Mouse (Mus musculus): ENCODE measurements at regions not wholly inside any gene's neighbourhood (a gene's known extent, or its start where the extent isn't known, plus 50 kb on each side); places are given as distances from the start of the nearest gene placed in this dataset.

DNA sequence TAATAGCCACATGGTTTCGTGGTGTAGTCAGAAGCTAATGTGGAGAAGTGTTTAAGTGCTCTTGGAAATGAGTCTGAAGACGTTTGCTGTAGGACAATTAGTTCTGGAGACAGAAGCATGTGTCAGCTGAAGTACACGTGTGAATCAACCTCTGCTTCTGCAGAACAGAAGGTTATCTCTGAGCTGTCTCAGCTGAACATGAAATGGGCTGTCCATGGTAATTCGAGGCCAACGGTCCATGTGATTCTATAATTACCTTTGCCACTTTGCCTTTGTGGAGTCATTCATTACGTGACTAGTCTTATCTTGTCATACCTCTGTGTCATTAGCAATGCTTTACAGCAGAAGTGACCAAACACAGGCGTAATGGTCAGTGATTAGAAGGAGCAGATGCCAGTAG, 295.6 kb upstream of the Veph1 start:
- intact Hi-C loops (cut with DNase I): no loop called here

DNA sequence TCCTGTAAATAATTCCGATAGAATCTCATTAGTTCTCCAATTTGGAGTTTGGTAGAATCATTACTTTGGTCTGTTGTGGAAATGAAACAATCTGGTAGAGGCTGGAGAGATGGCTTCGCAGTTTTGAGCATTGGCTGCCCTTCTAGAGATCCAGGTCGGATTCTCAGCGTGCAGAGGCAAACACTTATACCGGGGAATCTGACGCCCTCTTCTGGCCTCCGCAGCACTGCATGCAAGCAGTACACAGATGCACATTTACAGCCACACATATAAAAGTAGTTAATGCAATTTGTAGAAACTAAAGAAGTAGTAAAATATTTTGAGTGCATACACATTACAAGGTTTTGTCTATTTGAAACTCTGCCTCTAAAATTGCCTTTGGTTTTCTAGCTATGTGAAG, 294.1 kb upstream of the Veph1 start:
- intact Hi-C loops (cut with DNase I): no loop called here

More for the DNA sequence above, 295.6 kb upstream of the Veph1 start:
- no peak for DNase-seq (ENCODE audit: low spot score)

DNA sequence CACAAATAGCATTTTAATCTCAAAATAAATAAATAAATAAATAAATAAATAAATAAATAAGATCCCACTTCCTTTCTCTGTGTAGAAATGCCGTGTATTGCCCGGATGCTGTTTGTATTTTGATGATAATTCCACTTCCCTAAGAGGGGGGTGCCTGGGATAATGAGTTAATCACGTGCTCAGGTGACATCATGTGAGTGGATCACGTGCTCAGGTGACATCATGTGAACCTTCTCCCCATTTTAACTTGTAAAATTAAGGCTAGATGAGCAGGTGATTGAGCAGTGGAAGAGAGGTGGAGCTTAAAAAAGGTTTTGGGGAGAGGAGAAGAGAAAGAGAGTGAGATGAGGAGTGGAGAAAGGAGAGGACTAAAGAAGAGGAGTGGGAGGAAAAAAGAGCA, 292.8 kb upstream of the Veph1 start:
- no peak for DNase-seq (ENCODE audit: low spot score)
- intact Hi-C loops (cut with DNase I): no loop called here

More for the DNA sequence above, 294.1 kb upstream of the Veph1 start:
- DNase-seq (ENCODE audit: low spot score): no peak

DNA sequence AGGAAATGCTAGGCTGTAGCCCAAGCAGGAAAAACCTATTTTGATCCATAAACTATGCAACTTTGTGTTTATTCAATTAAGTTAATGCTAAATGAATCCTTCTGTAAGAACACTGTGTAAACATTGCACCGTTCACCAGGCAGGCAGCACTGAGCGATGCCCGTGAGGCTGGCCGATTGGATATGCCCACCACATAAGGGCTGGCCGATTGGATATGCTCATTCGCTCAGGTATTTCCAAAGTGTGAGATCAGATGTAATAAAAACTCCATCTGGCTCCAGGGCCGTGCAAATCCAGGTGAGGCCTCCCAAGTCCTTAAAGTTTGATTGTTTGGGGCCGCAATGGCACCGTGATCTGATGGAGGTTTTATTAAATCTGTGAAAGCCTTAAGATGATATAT, 288.2 kb upstream of the Veph1 start:
- intact Hi-C loops (cut with DNase I): no loop called here
- no peak for DNase-seq (ENCODE audit: low spot score)

DNA sequence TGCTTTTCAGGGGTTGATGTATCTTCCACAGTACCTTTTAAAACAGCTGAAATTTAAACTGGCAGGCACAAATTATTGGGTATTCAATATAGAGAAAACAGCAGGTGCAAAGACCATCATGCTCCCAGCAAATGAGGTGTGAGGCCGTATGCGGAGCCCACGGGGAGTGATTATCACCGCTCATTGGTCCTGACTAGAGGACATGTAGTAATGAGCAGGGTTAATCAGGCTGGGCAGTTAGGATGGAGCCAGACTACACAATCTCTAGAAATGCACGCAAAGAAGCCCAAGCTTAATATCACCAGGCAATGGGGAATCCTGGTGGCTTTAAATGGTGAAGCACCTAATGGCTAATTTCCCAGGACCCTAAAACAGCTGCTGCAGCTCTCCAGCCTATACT, 287.5 kb upstream of the Veph1 start:
- no peak for DNase-seq (ENCODE audit: low spot score)
- intact Hi-C loops (cut with DNase I): no loop called here

DNA sequence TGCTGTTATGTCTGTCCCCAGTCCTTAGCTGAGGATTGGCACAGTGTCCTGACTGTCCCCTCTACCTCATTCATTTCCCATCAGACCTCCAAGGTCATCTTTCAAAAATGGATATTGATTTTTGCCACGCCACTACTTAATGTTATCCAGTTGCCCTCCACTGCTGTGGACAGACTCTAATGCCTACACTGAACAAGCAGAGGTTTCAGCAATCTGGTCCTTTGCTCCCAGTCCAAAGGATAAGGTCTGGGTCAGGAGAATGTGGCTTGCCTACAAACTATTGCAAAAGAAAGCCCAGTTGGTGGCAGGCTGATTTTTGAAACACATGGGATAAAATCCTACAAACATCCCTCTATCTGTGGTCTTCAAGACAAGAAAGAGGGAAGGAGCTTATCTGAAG, 280.0 kb upstream of the Veph1 start:
- intact Hi-C loops (cut with DNase I): no loop called here
- DNase-seq (ENCODE audit: low spot score): no peak

DNA sequence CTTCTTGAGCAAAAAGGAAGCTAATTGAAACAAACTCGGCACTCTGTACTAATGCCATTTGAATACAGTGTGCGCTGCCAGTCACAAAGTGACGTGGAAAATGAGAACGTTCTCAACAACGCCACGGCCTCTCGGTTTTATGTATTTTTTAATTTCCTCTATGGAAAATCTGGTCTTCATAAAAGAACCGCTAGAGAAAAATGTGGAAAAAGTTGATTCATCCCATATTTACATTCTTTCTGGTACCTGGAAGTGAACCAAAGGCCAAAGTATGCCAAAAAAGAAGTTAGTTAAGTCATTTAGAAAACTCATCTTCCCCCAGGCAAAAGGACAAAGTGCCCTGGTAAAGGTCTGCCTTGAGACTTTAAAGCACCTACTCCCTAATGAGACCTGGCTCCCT, 277.7 kb upstream of the Veph1 start:
- DNase-seq (ENCODE audit: low spot score): no peak
- intact Hi-C loops (cut with DNase I): no loop called here

DNA sequence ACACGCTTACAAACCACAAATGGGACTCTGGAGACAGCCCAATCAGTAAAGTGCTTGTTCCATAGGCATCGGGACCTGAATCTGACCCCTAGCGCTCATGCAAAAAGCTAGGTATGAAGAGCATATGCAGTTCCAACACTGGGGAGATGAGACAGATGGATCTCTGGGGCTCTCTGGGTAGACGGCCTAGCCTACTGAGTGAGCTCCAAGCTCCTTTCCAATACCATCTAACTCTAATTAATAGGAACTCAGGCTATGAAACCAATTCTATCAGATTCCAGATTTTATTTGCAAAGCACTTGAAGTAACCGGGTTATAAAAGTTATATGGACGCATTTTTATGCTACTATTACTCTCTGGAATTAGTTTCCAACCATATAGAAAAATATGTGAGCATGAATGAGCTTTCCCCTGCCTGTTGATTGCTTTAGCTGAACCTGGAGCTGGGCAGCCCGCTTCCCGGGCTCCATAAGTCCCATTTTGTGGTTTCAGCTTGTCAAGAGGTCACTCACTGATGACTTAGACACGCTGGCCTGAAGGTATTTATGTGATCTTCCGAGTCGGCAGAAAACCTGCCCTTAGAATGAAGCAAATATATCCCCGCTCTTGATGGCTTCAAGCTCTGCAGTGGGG, 276.4 kb upstream of the Veph1 start:
- no peak for DNase-seq (ENCODE audit: low spot score)
- intact Hi-C loops (cut with DNase I): no loop called here

DNA sequence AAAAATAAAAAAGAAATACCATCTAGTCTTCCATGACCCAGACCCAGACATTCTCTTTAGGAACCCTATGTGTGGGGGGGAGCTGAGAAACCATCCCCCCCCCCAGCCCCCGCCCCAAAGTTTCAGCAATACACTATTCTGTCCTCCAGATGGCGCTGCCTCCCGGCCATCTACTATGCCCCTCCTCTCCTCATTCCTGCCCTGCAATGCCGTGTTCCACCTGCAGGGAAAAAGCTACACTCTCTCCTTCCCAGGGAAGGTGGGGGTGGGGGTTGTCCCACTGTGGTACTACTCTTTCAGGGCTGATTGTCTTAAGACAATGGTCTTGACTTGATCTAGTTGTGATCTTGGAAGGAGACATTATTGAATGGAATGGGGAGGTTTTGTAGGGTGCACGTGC, 273.7 kb upstream of the Veph1 start:
- DNase-seq (ENCODE audit: low spot score): no peak
- intact Hi-C loops (cut with DNase I): no loop called here

DNA sequence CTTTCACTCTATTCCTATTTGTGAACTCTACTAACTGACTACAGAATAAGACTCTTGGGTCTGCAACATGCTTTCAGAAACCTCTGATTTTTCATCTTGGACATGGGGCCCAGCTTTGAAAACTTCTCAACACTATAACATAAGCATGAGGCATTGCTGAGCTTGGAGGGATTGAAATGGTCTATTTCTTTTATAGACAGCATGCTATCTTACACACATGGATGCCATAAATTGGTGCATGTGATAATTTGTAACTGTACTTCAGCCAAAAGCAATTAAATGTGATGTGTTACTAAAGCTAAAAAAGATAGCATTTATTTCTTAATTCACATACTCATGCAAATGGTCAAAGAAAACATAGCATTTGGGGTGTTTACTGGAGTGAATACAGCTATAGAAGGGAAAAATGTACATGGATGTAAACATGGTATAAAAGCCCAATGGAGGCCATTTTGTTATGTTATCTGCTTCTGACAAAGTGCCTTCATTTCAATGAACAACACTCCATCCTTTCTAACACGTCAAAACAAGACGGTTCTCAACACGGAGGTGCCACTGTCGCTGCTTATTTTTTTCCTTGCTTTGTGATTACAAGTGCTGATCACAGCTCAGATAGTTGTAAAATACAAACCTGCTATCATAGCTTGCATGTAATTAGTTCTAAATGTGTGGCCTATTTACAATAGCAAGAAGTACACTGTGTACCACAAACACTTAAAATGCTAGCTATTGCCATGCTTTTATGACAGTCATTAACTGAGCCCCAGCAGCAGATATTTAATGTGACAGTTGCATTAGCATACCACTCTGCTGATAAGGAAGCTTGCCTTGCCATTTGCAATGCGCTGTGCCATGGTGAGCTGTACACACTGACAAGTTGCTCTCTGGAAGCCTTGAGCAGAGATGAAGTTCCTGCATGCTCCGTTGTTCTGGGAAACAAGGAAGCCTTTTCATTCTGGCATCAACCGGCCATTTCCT, 267.9 kb upstream of the Veph1 start:
- intact Hi-C loops (cut with DNase I): no loop called here

DNA sequence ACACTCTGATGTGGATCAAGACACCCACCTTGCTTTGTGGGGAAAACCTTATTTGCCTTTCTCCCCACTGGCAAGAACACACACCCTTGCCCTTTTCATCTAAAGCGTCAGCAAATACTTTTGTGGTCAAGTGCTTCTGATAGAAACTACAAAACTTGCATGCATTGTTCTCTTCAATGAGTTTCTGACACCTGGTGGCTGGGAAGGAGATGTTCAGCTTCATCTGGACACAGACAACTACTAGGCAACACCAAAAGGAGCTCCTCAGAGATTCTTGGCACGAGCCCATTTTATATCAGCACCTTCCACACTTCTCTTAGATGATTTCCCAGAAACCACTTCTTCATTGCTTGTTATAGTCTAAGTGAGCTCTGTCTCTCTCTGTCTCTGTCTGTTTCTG, 266.7 kb upstream of the Veph1 start:
- intact Hi-C loops (cut with DNase I): no loop called here
- DNase-seq (ENCODE audit: low spot score): no peak

More for the DNA sequence above, 267.9 kb upstream of the Veph1 start:
- DNase-seq (ENCODE audit: low spot score): no peak

DNA sequence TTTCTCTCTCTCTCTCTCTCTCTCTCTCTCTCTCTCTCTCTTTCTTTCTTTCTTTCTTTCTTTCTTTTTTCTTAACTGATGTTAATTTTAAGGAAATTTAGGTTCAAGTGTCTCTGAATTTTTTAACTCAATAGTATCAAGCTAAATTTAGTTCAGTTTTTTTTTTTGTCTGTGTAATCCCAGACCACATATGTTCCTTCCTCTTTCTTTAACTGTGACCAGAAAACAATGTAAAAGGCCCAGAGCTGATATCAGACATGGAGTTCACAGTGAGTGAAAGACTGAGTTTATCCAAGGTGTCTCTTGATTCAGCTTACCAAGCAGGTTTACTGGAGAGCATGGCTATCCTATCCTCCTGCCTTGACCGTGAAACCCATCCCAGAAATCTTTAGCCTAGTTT, 258.9 kb upstream of the Veph1 start:
- intact Hi-C loops (cut with DNase I): no loop called here
- no peak for DNase-seq (ENCODE audit: low spot score)

DNA sequence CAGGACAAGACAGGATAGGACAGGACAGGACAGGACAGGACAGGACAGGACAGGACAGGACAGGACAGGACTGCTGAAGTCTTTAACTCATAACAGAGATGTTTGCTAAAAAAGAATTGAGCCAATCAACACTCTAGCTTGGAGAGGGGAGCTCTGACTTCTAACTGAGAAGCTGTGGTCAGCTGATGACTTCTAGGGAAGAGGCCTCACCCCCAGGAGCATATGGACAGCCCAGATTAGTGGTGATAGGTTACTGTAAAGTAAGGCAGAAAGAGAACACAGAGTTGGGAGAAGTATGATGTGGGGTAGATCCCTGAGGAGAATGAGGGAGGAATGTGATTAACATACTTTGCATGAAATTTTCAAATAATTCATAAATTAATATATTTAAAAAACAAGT, 254.3 kb upstream of the Veph1 start:
- DNase-seq (ENCODE audit: low spot score): no peak
- intact Hi-C loops (cut with DNase I): no loop called here

DNA sequence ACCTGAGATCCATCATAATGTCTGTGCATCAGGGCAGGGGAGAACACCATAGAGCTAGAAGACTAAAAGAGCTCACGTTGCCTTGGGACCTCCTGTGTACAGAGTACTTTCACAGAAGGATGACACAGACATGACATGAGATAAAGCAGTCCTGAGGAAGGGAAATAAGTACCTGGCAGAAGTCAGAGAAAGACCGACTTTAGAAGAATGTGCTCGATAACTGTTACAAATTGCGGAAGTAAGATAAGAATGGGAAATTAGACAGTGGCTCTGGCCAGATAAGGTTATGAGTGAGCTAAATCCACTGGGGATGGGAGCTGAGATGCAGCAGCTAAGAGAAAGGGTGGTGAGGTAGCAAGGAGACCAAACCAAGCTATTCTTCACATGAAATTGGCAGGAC, 249.9 kb upstream of the Veph1 start:
- intact Hi-C loops (cut with DNase I): no loop called here
- no peak for DNase-seq (ENCODE audit: low spot score)

DNA sequence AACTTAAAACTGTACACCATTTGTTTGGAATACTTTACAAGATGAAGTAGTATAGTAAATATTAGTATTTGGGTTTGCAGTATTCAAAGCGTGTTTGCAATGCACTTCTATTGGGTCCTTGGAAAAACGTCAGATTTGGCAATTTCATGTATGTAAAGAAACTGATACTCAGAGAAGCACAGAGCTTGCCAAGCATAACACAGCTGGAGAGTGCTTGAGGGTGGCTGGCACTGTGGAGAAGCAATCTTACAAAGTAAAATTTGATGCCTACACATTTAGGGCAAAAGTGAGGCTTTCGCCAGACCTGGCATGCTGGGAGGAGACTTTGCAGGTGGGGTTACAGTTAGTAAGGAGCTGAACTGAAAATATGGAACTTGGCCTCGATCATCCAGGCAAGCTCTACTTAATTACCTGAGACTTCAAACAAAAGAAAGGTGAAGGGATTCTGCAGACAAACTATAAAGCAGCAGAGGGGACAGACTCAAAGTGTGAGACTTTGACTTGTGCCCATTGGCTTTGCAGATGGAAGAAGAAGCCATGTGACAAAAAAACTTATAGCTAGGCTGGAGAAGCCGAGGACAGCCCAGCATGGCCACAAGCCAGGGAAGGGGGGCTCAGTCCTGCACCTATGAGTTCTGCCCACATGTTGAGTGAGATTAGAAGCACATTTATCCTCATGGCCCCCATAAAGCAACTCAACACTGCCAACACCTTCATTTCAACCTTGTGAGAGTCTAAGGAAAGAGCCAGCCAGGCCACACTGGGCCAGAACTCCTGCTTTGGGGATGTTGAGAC, 247.7 kb upstream of the Veph1 start:
- intact Hi-C loops (cut with DNase I): no loop called here

DNA sequence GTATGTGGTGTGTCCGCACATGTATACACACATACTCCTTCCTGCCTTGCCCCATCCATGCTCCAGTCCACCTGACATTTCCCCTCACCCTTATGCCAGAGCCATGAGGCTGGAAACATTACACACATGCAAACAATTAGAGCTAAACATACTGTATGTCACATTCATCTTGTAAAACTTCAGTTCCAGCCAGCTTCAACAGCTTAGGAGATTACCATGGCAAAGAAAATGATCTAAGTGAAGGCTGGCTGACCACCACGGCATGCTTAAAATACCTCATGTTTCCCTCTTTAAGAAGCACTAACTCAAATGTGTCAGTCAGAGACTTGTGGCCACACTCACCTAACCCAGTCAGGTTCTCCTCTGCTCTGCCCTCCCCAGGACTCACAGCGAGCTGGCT, 246.2 kb upstream of the Veph1 start:
- no peak for DNase-seq (ENCODE audit: low spot score)
- intact Hi-C loops (cut with DNase I): no loop called here

More for the DNA sequence above, 247.7 kb upstream of the Veph1 start:
- DNase-seq (ENCODE audit: low spot score): no peak

DNA sequence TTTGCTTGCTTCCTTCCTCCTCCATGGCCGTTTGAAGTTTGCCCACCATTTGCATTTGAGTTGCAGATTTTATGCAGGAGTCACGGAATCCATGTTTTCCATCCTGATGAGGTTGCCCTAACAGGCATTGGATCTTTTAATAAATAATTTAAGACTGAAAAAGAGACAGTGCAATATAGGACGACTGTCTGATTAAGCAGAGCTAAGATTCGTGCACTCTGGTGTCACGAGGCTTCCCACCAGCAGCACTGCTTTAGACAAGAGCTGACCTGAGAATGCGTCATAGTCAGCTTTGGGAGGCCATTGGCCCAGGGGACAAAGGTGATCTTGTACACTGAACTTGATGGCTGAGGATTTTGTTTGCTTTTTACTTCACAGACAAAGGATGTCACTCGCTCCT, 241.3 kb upstream of the Veph1 start:
- no peak for DNase-seq (ENCODE audit: low spot score)
- intact Hi-C loops (cut with DNase I): no loop called here

DNA sequence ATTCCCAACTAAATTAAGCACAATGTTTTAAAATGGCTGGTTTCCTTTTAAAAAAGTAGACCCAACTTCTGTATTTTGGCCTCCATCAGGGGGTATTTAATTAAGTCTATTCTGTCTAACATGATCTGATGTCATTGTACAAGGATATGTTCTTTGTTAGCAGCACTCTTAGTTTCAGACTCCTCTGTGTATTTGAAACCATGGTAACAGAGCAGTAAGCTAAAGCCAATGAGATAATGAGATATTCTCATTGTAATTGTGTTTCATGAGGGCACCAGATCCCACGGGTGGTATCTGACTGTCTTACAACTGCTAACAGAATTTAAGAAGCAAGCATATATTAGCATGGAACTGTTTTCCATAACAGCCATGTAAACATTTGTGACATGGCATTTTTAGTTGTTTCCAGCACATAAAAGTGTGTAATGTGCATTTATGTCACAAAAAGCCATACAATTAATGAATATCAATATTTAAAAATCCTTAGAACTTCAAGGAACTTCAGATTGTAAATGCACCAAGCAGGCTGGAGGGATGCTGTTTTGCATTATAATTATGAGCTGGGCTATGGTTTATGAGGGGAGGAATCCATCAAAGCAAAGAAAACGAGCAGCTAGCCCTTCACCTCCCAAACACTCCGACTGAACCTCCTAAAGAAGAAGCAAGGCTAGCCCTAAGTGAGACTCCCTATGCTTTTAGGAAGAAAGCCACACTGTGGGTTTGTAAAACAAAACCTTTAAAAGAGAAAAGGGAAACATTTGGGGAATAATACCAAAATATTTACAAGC, 240.7 kb upstream of the Veph1 start:
- intact Hi-C loops (cut with DNase I): no loop called here
- no peak for DNase-seq (ENCODE audit: low spot score)

DNA sequence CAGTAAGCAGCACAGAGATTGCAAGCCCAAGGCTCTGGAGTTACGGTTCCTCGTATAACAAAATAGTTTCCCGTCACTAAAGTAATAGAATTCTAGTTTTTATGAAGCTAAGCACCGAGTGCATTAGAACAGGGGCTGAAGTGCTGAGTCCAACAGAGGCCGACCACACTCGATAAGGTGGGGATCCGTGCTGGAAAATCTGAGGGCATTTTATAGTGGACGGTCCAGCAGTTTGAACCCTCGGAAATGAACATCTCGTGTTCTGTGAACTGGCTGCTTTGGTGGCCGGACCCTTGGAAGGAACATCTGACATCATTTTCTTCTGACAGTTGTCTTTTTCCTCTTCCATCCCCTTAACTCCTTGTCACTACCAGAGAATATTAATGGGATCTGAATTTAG, 240.0 kb upstream of the Veph1 start:
- no peak for DNase-seq (ENCODE audit: low spot score)
- intact Hi-C loops (cut with DNase I): no loop called here

Data from heart, postnatal 25 days (tissue).